Mouse (Mus musculus): ENCODE results near the gene Gm49358.

DNA sequence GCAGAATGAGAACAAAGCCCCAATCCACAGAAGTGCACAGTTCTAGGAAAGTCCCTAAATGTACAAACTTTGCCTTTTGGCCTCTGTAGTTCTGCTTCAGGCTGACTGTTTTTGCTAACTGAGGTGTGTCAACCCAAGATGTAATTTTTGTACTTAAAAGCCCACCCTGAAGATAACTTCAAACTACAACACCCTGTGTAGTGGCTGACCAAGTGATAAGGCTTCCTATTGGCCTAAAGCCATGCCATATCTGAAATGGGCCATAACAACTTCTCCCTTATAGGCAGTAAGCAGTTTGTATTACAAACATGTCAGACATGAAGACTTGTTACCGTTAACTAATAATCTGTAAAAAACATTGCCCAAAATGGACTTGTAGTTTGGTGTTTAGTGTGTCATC lies 6.0 kb upstream of the Gm49358 start:
- TF ChIP-seq CTCF (conservative IDR thresholded peaks at IDR 0.05; ENCODE audit: low read length): no peak
- no peak for TF ChIP-seq NANOG (IDR thresholded peaks at IDR 0.05; ENCODE audit: borderline replicate concordance, low read length)

Measured in E14TG2a.4 (cell line).